8 mouse cellular contexts compared by ENCODE assay signal in the genomic region with DNA sequence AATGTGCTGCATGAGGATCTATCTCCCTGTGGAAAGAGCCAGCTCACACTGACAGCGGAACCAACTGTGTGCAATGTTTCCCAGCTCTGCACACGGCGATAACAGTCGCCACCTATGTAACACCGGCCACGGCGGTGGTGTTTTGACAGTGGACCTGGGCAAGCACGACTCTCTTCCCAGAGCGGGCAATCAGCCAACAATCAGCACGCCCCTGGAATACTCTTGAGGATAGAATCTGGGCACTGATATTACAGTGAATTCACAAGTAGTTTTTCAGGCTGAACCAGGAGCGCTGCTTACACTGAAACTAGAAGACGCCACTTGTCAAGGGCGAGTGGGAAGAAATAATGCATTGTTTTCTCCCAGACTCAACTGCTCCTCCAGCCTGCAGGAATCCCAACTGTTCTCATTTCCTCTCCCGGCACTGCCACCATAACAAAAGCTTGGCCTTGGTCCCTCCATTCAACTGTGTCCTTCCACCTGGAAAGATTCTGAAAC.
DNase-seq lines count a peak whose midpoint lies in the region; ATAC-seq and TF ChIP-seq lines count a peak whose summit lies in the region.

No protein-coding gene starts in this region.

- WGBS in heart, adult 2 months = 10% methylated on average over 14 of the region's 14 CpGs
- 59% methylated on average over 14 of the region's 14 CpGs for WGBS in kidney, embryonic 15.5 days
- WGBS in liver, embryonic 11.5 days = 75% methylated on average over 14 of the region's 14 CpGs

- peak; percentile 44; the same call in 1 of the 2 replicates for ATAC-seq in kidney, embryonic 15.5 days (replicated peaks; ENCODE audit: low FRiP score)
- ATAC-seq in liver, embryonic 11.5 days (replicated peaks; ENCODE audit: low FRiP score) = no peak

- no peak overlapping the region for H3K27ac ChIP-seq in layer of hippocampus, adult 2 months
- peak overlapping the region; percentile 77 for H3K27ac ChIP-seq in heart, adult 2 months
- H3K27ac ChIP-seq in kidney, embryonic 15.5 days = peak overlapping the region; percentile 78
- no peak overlapping the region for H3K27ac ChIP-seq in liver, embryonic 11.5 days (ENCODE audit: low read depth, low read length)

- H3K36me3 ChIP-seq in heart, adult 2 months (ENCODE audit: control insufficient read depth, insufficient read depth, low read length) = peaks cover 19% of the 10 kb centered on the region
- H3K36me3 ChIP-seq in kidney, embryonic 15.5 days = no peaks in the 10 kb centered on the region
- no peaks in the 10 kb centered on the region for H3K36me3 ChIP-seq in liver, embryonic 11.5 days (ENCODE audit: control insufficient read depth, insufficient read depth, low read length)

- H3K79me2 ChIP-seq in heart, adult 2 months (replicated peaks; ENCODE audit: control insufficient read depth, insufficient read depth, low read length) = peaks cover 5% of the 10 kb centered on the region; the same call in 1 of the 2 replicates

- no peaks in the 10 kb centered on the region for H3K27me3 ChIP-seq in heart, adult 2 months (ENCODE audit: control insufficient read depth, insufficient read depth, low read length)
- H3K27me3 ChIP-seq in kidney, embryonic 15.5 days = no peaks in the 10 kb centered on the region
- H3K27me3 ChIP-seq in liver, embryonic 11.5 days (replicated peaks; ENCODE audit: control insufficient read depth, insufficient read depth, low read length) = peaks cover 3% of the 10 kb centered on the region; the same call in 1 of the 2 replicates

- H3K4me2 ChIP-seq in kidney, embryonic 15.5 days = peak overlapping the region; percentile 28; the same call in 1 of the 2 replicates
- H3K4me2 ChIP-seq in liver, embryonic 11.5 days = no peak overlapping the region

- no peaks in the 10 kb centered on the region for H3K9me3 ChIP-seq in kidney, embryonic 15.5 days (replicated peaks)
- no peaks in the 10 kb centered on the region for H3K9me3 ChIP-seq in liver, embryonic 11.5 days (ENCODE audit: control insufficient read depth, low read length)

- TF ChIP-seq EP300 in heart, adult 2 months (IDR thresholded peaks at IDR 0.05; ENCODE audit: insufficient read depth, low read depth, low read length) = peak; percentile 75; the same call in 1 of the 2 replicates

- DNase-seq in layer of hippocampus, adult 2 months (ENCODE audit: low spot score in 2 of 2) = no peak
- no peak for DNase-seq in layer of hippocampus, adult 11-12 months (ENCODE audit: low spot score)
- peak; percentile 76 for DNase-seq in brain, adult 2 months (ENCODE audit: low read depth, low spot score)
- DNase-seq in heart, adult 2 months = peak; percentile 61 to 70
- DNase-seq in embryo, embryonic 10 days (ENCODE audit: low spot score) = no peak
- no peak for DNase-seq in urinary bladder, adult 18-20 months (ENCODE audit: low spot score in 2 of 2)
- no peak for DNase-seq in liver, embryonic 11.5 days (ENCODE audit: low spot score)

- peak overlapping the region; percentile 43 for H3K9ac ChIP-seq in heart, adult 2 months (ENCODE audit: low read depth, low read length)
- no peak overlapping the region for H3K9ac ChIP-seq in kidney, embryonic 15.5 days
- H3K9ac ChIP-seq in liver, embryonic 11.5 days (ENCODE audit: low read depth, low read length) = no peak overlapping the region

- TF ChIP-seq CTCF in layer of hippocampus, adult 2 months (conservative IDR thresholded peaks at IDR 0.05) = no peak
- TF ChIP-seq CTCF in heart, adult 2 months (IDR thresholded peaks at IDR 0.05) = peak; percentile 52

- peak; percentile 28; the same call in 1 of the 2 replicates for TF ChIP-seq POLR2A in heart, adult 2 months (IDR thresholded peaks at IDR 0.05; ENCODE audit: insufficient read depth, low read depth, low read length)

- H3K4me3 ChIP-seq in layer of hippocampus, adult 2 months = peak overlapping the region; percentile 34
- H3K4me3 ChIP-seq in heart, adult 2 months = peak overlapping the region; percentile 34
- H3K4me3 ChIP-seq in kidney, embryonic 15.5 days (replicated peaks) = no peak overlapping the region
- no peak overlapping the region for H3K4me3 ChIP-seq in liver, embryonic 11.5 days (ENCODE audit: low read depth, low read length)

- intact Hi-C loops in heart, adult 2 months (cut with DNase I) = no loop called here

- H3K4me1 ChIP-seq in heart, adult 2 months (ENCODE audit: control insufficient read depth, insufficient read depth, low read length) = peaks cover 32% of the 10 kb centered on the region
- peaks cover 60% of the 10 kb centered on the region for H3K4me1 ChIP-seq in kidney, embryonic 15.5 days
- H3K4me1 ChIP-seq in liver, embryonic 11.5 days (replicated peaks; ENCODE audit: control insufficient read depth, insufficient read depth, low read length) = peaks cover 6% of the 10 kb centered on the region

Comparison
In these comparisons a context has a peak if more than half of its experiments do, and no peak if none do; other contexts are left out.
1. DNase-seq: peak in brain, adult 2 months (single experiment) and heart, adult 2 months (2 of 2); none in layer of hippocampus, adult 2 months (0 of 2), layer of hippocampus, adult 11-12 months (single experiment), embryo, embryonic 10 days (single experiment), urinary bladder, adult 18-20 months (0 of 2) and liver, embryonic 11.5 days (single experiment).
2. H3K27ac ChIP-seq: peak in heart, adult 2 months (single experiment) and kidney, embryonic 15.5 days (single experiment); none in layer of hippocampus, adult 2 months (single experiment) and liver, embryonic 11.5 days (single experiment).
3. H3K4me3 ChIP-seq: peak in layer of hippocampus, adult 2 months (single experiment) and heart, adult 2 months (single experiment); none in kidney, embryonic 15.5 days (single experiment) and liver, embryonic 11.5 days (single experiment).